Comparison of ENCODE assay signal across 14 mouse cellular contexts in genomic region chr9:110668601-110669293, GRCm38 (mm10). TPM values are rescaled to one million over a fixed set of nuclear protein-coding genes. Genes with fewer than 3 reads are reported as not detected.
DNase-seq lines count a peak whose midpoint lies in the region; ATAC-seq and TF ChIP-seq lines count a peak whose summit lies in the region.
"Had no signal": no experiment of that assay in that cellular context is flagged by ENCODE, and none has a peak within 500 bp of the region (broad histone marks: within the 10 kb centered on the region; RNA-seq: fewer than 3 reads in every experiment).

No protein-coding gene starts in this region.

- TF ChIP-seq EP300 in liver, embryonic 14.5 days (IDR thresholded peaks at IDR 0.05; ENCODE audit: low read depth): peak; percentile 93
- TF ChIP-seq EP300 in stomach, postnatal 0 days (optimal IDR thresholded peaks at IDR 0.05): no peak

- ATAC-seq in heart, embryonic 12.5 days (ENCODE audit: insufficient number of reproducible peaks, low FRiP score): peak; percentile 52
- ATAC-seq in lung, embryonic 16.5 days (ENCODE audit: low read depth): peak; percentile 41; the same call in 1 of the 2 replicates
- ATAC-seq in liver, embryonic 14.5 days (ENCODE audit: insufficient read depth): peak; percentile 85
- peak; percentile 27; the same call in 1 of the 2 replicates for ATAC-seq in stomach, postnatal 0 days (ENCODE audit: low FRiP score, low TSS enrichment)
- no peak for ATAC-seq in midbrain, embryonic 13.5 days
- ATAC-seq: forebrain, embryonic 16.5 days; hindbrain, postnatal 0 days had no signal

- no peaks in the 10 kb centered on the region for H3K9me3 ChIP-seq in heart, embryonic 12.5 days (replicated peaks)
- H3K9me3 ChIP-seq in lung, embryonic 16.5 days (ENCODE audit: control insufficient read depth, low read length): no peaks in the 10 kb centered on the region
- no peaks in the 10 kb centered on the region for H3K9me3 ChIP-seq in liver, embryonic 14.5 days (ENCODE audit: control insufficient read depth, low read length)
- H3K9me3 ChIP-seq in stomach, postnatal 0 days (ENCODE audit: control insufficient read depth, low read length): no peaks in the 10 kb centered on the region
- no peaks in the 10 kb centered on the region for H3K9me3 ChIP-seq in midbrain, embryonic 13.5 days
- H3K9me3 ChIP-seq: limb, embryonic 15.5 days had no signal

- H3K4me1 ChIP-seq in heart, embryonic 12.5 days (replicated peaks): peaks cover 89% of the 10 kb centered on the region
- H3K4me1 ChIP-seq in lung, embryonic 16.5 days (replicated peaks; ENCODE audit: control insufficient read depth, insufficient read depth, low read length): peaks cover 46% of the 10 kb centered on the region
- H3K4me1 ChIP-seq in liver, embryonic 14.5 days (replicated peaks; ENCODE audit: control insufficient read depth in 2 of 2, insufficient read depth in 2 of 2, low read length in 1 of 2): peaks cover 66 to 75% of the 10 kb centered on the region in 2 experiments
- peaks cover 5% of the 10 kb centered on the region; the same call in 1 of the 2 replicates for H3K4me1 ChIP-seq in stomach, postnatal 0 days (replicated peaks; ENCODE audit: control insufficient read depth, insufficient read depth)
- peaks cover 43% of the 10 kb centered on the region for H3K4me1 ChIP-seq in midbrain, embryonic 13.5 days (replicated peaks)
- H3K4me1 ChIP-seq: limb, embryonic 15.5 days had no signal

- H3K4me3 ChIP-seq in heart, embryonic 12.5 days: no peak overlapping the region
- no peak overlapping the region for H3K4me3 ChIP-seq in lung, embryonic 16.5 days (ENCODE audit: low read length)
- H3K4me3 ChIP-seq in liver, embryonic 14.5 days (ENCODE audit: insufficient read depth in 1 of 2, low read depth in 2 of 2, low read length in 2 of 2): no peak overlapping the region
- no peak overlapping the region for H3K4me3 ChIP-seq in stomach, postnatal 0 days (ENCODE audit: low read depth, low read length)
- H3K4me3 ChIP-seq in midbrain, embryonic 13.5 days (replicated peaks): no peak overlapping the region
- H3K4me3 ChIP-seq: limb, embryonic 15.5 days had no signal

- H3K9ac ChIP-seq in heart, embryonic 12.5 days: no peak overlapping the region
- H3K9ac ChIP-seq in lung, embryonic 16.5 days (ENCODE audit: low read length): no peak overlapping the region
- no peak overlapping the region for H3K9ac ChIP-seq in liver, embryonic 14.5 days (replicated peaks)
- no peak overlapping the region for H3K9ac ChIP-seq in stomach, postnatal 0 days (ENCODE audit: low read length)
- no peak overlapping the region for H3K9ac ChIP-seq in midbrain, embryonic 13.5 days (replicated peaks)
- H3K9ac ChIP-seq: limb, embryonic 15.5 days had no signal

- H3K36me3 ChIP-seq in heart, embryonic 12.5 days: no peaks in the 10 kb centered on the region
- H3K36me3 ChIP-seq in lung, embryonic 16.5 days (ENCODE audit: control insufficient read depth, insufficient read depth, low read length): no peaks in the 10 kb centered on the region
- no peaks in the 10 kb centered on the region for H3K36me3 ChIP-seq in liver, embryonic 14.5 days (replicated peaks; ENCODE audit: control insufficient read depth, insufficient read depth, low read depth)
- no peaks in the 10 kb centered on the region for H3K36me3 ChIP-seq in stomach, postnatal 0 days (ENCODE audit: control insufficient read depth, insufficient read depth, low read length)
- H3K36me3 ChIP-seq in midbrain, embryonic 13.5 days: no peaks in the 10 kb centered on the region
- H3K36me3 ChIP-seq: limb, embryonic 15.5 days had no signal

- no peak for TF ChIP-seq CTCF in liver, embryonic 14.5 days (IDR thresholded peaks at IDR 0.05; ENCODE audit: low read depth)
- no peak for TF ChIP-seq CTCF in stomach, postnatal 0 days (IDR thresholded peaks at IDR 0.05; ENCODE audit: low read depth)

- no peak for DNase-seq in heart, adult 11 months
- no peak for DNase-seq in lung, postnatal 14 days
- peak; percentile 67 to 80 (median 78) for DNase-seq in liver, embryonic 14.5 days (ENCODE audit: low read depth in 3 of 3, low spot score in 3 of 3)
- peak; percentile 58 for DNase-seq in stomach, postnatal 0 days (ENCODE audit: low spot score)
- no peak for DNase-seq in left cerebral cortex, postnatal 10 days (ENCODE audit: extremely low spot score in 1 of 2, low spot score in 2 of 2)
- DNase-seq: cerebellum, postnatal 25 days; kidney, postnatal 10 days; right cerebral cortex, postnatal 14 days had no signal

- H3K27me3 ChIP-seq in heart, embryonic 12.5 days (replicated peaks): no peaks in the 10 kb centered on the region
- H3K27me3 ChIP-seq in lung, embryonic 16.5 days (ENCODE audit: control insufficient read depth, insufficient read depth, low read depth, low read length): no peaks in the 10 kb centered on the region
- H3K27me3 ChIP-seq in liver, embryonic 14.5 days (ENCODE audit: control insufficient read depth, insufficient read depth, low read length): no peaks in the 10 kb centered on the region; the same call in 1 of the 2 replicates
- H3K27me3 ChIP-seq in stomach, postnatal 0 days (ENCODE audit: control insufficient read depth, insufficient read depth, low read length): no peaks in the 10 kb centered on the region
- no peaks in the 10 kb centered on the region for H3K27me3 ChIP-seq in midbrain, embryonic 13.5 days
- H3K27me3 ChIP-seq: limb, embryonic 15.5 days had no signal

- H3K27ac ChIP-seq in heart, embryonic 12.5 days (ENCODE audit: poor library complexity, severe bottlenecking): peak overlapping the region; percentile 61
- H3K27ac ChIP-seq in lung, embryonic 16.5 days (ENCODE audit: low read length): peak overlapping the region; percentile 70
- no peak overlapping the region; the same call in 1 of the 2 replicates for H3K27ac ChIP-seq in liver, embryonic 14.5 days
- peak overlapping the region; percentile 26; the same call in 1 of the 2 replicates for H3K27ac ChIP-seq in stomach, postnatal 0 days (replicated peaks)
- no peak overlapping the region for H3K27ac ChIP-seq in midbrain, embryonic 13.5 days
- H3K27ac ChIP-seq: hindbrain, postnatal 0 days; limb, embryonic 15.5 days had no signal

- peak overlapping the region; percentile 24 for H3K4me2 ChIP-seq in heart, embryonic 12.5 days
- H3K4me2 ChIP-seq in lung, embryonic 16.5 days (ENCODE audit: low read depth, low read length): no peak overlapping the region
- H3K4me2 ChIP-seq in liver, embryonic 14.5 days (ENCODE audit: low read depth): peak overlapping the region; percentile 23
- no peak overlapping the region for H3K4me2 ChIP-seq in stomach, postnatal 0 days (replicated peaks; ENCODE audit: low read depth)
- no peak overlapping the region for H3K4me2 ChIP-seq in midbrain, embryonic 13.5 days (replicated peaks)
- H3K4me2 ChIP-seq: limb, embryonic 15.5 days had no signal

- 28% methylated on average over 6 of the region's 6 CpGs for WGBS in heart, embryonic 12.5 days
- WGBS in lung, embryonic 16.5 days: 62% methylated on average over 6 of the region's 6 CpGs
- WGBS in liver, embryonic 14.5 days (ENCODE audit: insufficient replicate concordance): 23% methylated on average over 6 of the region's 6 CpGs
- WGBS in stomach, postnatal 0 days: 71% methylated on average over 6 of the region's 6 CpGs
- WGBS in midbrain, embryonic 13.5 days: 91% methylated on average over 6 of the region's 6 CpGs

- intact Hi-C loops in left cerebral cortex, postnatal 10 days (cut with DNase I): no loop called here

RNA-seq across cellular contexts. Expression of gene Ccdc12, which starts 12.4 kb away (rescaled TPM):
- polyA plus RNA-seq in heart, embryonic 12.5 days (2016; fragmentation: Nextera tagmentation; extraction: Ambion mirVana): 120 and 123 TPM in 2 replicates
- 160 and 167 TPM in 2 replicates for polyA plus RNA-seq in lung, embryonic 16.5 days (2015; fragmentation: Nextera tagmentation; extraction: Ambion mirVana)
- 42.3 and 64.5 TPM in 2 replicates for polyA plus RNA-seq in liver, embryonic 14.5 days (2012; rRNA removed)
- 60.4 and 66.0 TPM in 2 replicates for polyA plus RNA-seq in liver, embryonic 14.5 days (2014; fragmentation: Nextera tagmentation; extraction: Ambion mirVana)
- 139 and 144 TPM in 2 replicates for polyA plus RNA-seq in stomach, postnatal 0 days (2015; fragmentation: Nextera tagmentation; extraction: Ambion mirVana)
- 10 to 100 TPM; 43.6 to 44.0 TPM for total RNA-seq in left cerebral cortex, postnatal 10 days (2021)
- polyA plus RNA-seq in midbrain, embryonic 13.5 days (2015; fragmentation: Nextera tagmentation; extraction: Ambion mirVana): 136 and 140 TPM in 2 replicates

RNA-seq across cellular contexts. Expression of gene Nbeal2, which starts 14.8 kb away (rescaled TPM):
- polyA plus RNA-seq in heart, embryonic 12.5 days (2016; fragmentation: Nextera tagmentation; extraction: Ambion mirVana): 1.9 and 2.4 TPM in 2 replicates
- 5.0 and 6.9 TPM in 2 replicates for polyA plus RNA-seq in lung, embryonic 16.5 days (2015; fragmentation: Nextera tagmentation; extraction: Ambion mirVana)
- 4.2 and 4.3 TPM in 2 replicates for polyA plus RNA-seq in liver, embryonic 14.5 days (2012; rRNA removed)
- 1.6 TPM in 2 replicates for polyA plus RNA-seq in liver, embryonic 14.5 days (2014; fragmentation: Nextera tagmentation; extraction: Ambion mirVana)
- 5.7 and 6.2 TPM in 2 replicates for polyA plus RNA-seq in stomach, postnatal 0 days (2015; fragmentation: Nextera tagmentation; extraction: Ambion mirVana)
- total RNA-seq in left cerebral cortex, postnatal 10 days (2021): 10 to 100 TPM; 12.6 to 12.7 TPM
- polyA plus RNA-seq in midbrain, embryonic 13.5 days (2015; fragmentation: Nextera tagmentation; extraction: Ambion mirVana): 2.0 and 3.1 TPM in 2 replicates

RNA-seq across cellular contexts. Expression of gene Nradd, which starts 44.5 kb away (rescaled TPM):
- polyA plus RNA-seq in heart, embryonic 12.5 days (2016; fragmentation: Nextera tagmentation; extraction: Ambion mirVana): 22.9 and 26.0 TPM in 2 replicates
- 47.4 and 49.8 TPM in 2 replicates for polyA plus RNA-seq in lung, embryonic 16.5 days (2015; fragmentation: Nextera tagmentation; extraction: Ambion mirVana)
- polyA plus RNA-seq in liver, embryonic 14.5 days (2012; rRNA removed): 1.4 and 1.5 TPM in 2 replicates
- 0.67 and 0.75 TPM in 2 replicates for polyA plus RNA-seq in liver, embryonic 14.5 days (2014; fragmentation: Nextera tagmentation; extraction: Ambion mirVana)
- polyA plus RNA-seq in stomach, postnatal 0 days (2015; fragmentation: Nextera tagmentation; extraction: Ambion mirVana): 14.5 and 15.9 TPM in 2 replicates
- 1 to 10 TPM; 1.0 to 2.0 TPM for total RNA-seq in left cerebral cortex, postnatal 10 days (2021)
- 33.8 and 36.6 TPM in 2 replicates for polyA plus RNA-seq in midbrain, embryonic 13.5 days (2015; fragmentation: Nextera tagmentation; extraction: Ambion mirVana)

Comparison
In these comparisons a context has a peak if more than half of its experiments do, and no peak if none do; other contexts are left out.
1. H3K27ac ChIP-seq: peak in heart, embryonic 12.5 days (single experiment), lung, embryonic 16.5 days (single experiment) and stomach, postnatal 0 days (single experiment); none in liver, embryonic 14.5 days (single experiment) and midbrain, embryonic 13.5 days (single experiment).
2. H3K4me2 ChIP-seq: peak in heart, embryonic 12.5 days (single experiment) and liver, embryonic 14.5 days (single experiment); none in lung, embryonic 16.5 days (single experiment), stomach, postnatal 0 days (single experiment) and midbrain, embryonic 13.5 days (single experiment).
3. DNase-seq: peak in liver, embryonic 14.5 days (3 of 3) and stomach, postnatal 0 days (single experiment); none in heart, adult 11 months (single experiment), lung, postnatal 14 days (single experiment) and left cerebral cortex, postnatal 10 days (0 of 2).